Mouse (Mus musculus): ENCODE results near the gene Apoa4.

Apoa4 gene

DNA sequence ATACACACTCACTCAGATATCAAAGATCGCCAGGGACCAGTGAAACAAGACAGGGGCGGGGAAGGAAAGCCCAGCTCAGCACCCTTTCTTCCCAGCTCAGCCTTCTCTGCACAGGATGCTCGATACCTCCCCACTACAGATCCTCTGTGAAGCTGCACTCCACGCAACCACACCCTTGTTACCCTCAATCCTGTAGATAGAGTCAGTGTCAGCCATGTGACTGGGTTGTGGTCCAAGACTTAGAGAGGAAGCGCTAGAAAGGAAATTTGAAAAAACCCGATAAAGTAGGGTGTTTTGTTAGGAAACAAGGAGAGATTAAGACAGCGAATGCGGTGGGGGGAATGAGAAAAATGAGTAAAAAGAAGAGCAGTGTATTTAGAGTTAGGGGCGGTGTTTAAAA is 31.6 kb downstream of the Apoa4 start:
- DNase-seq (ENCODE audit: extremely low spot score, low read depth, low spot score) = no peak

GRCm38 (mm10) chr9:46272677-46273454 is 32.4 kb downstream of the Apoa4 start, which contains the start of gene Zpr1:
Gene Zpr1, plus strand, starts transcription at chr9:46273064.
- peak; percentile 79 for DNase-seq (ENCODE audit: extremely low spot score, low read depth, low spot score)

GRCm38 (mm10) chr9:46274494-46274893 is 34.0 kb downstream of the Apoa4 start:
- DNase-seq (ENCODE audit: extremely low spot score, low read depth, low spot score) = no peak

DNA sequence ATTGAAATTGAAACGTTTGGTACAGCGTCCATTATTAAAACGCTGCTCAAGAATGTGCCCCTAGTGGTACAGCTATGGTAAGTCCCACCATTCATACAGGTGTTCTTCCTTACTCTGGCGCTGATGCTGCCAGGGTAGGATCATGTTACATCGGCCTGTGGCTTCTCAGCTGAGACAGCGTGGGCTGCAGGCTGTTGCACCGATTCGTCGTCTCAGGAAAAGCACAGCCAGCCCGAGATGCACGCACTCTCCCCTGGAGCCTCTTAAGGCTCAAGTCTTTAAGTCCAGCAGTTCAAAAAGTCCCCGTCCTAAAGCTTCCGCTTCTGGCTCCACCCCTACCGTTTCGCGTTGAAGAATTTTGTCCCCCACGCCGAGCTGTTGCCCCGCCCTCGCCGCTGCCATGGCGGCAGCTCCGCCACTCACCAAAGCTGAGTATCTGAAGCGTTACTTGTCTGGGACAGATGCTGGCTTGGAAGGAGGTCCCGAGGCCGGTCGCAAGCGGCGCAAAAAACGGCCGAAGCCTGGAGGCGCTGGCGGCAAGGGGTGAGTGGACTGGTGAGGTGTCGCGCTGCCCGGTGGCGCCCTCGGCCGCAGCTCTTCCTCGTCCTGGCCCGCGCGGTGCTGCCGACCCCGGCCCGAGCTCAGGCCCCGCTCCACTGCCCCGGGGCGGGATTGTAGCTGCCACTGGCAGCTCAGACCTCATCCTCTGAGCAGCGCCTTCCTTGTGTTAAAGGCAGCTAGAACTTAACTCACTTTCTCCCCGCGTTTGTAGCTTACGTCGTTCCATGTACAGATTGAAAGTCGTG is 42.3 kb downstream of the Apoa4 start, which contains the start of gene Bud13:
Gene Bud13 (plus strand): TSS at position 378 of the 806 bp plus-strand sequence.
- peak; percentile 84 for DNase-seq (ENCODE audit: extremely low spot score, low read depth, low spot score)

Measured in hindlimb bud, embryonic 11.5 days (tissue).